Mouse (Mus musculus) heart, embryonic 14.5 days (tissue): Measurements from ENCODE around the gene Nek6. TPM values are rescaled to one million over a fixed set of nuclear protein-coding genes. Genes with fewer than 3 reads are reported as not detected.

Experiments
- ATAC-seq: fragments of 200-750 bp; cut with Nextera tagmentation; 2 replicates; pipeline ENCODE4 v1.8.0; 2017; ENCODE audit warnings: low read depth, moderate TSS enrichment; ENCODE audit not compliant: insufficient number of reproducible peaks, insufficient read depth, low FRiP score
- H3K27ac ChIP-seq, 2 experiments: fragments of 200-500 bp in 1 of 2; fragments of 300-500 bp in 1 of 2; sonication (generic) in 1 of 2; replicated peaks in 1 of 2; 2 replicates each; pipeline ENCODE4 v1.5.1; 2012 to 2014; ENCODE audit warnings: low read depth in 2 of 2, low read length in 2 of 2, control low read depth in 1 of 2, mild to moderate bottlenecking in 1 of 2, mixed read lengths in 1 of 2; ENCODE audit not compliant: control insufficient read depth in 1 of 2, insufficient read depth in 1 of 2
- H3K27me3 ChIP-seq: fragments of 300-500 bp; sonication (generic); 2 replicates; pipeline ENCODE4 v1.6.1; 2014; ENCODE audit warnings: mild to moderate bottlenecking, low read length, control low read depth; ENCODE audit not compliant: control insufficient read depth, insufficient read depth
- H3K36me3 ChIP-seq: fragments of 300-500 bp; sonication (generic); 2 replicates; pipeline ENCODE4 v1.6.1; 2014; ENCODE audit warnings: mild to moderate bottlenecking, control low read depth, low read length, mixed read lengths; ENCODE audit not compliant: control insufficient read depth, insufficient read depth
- H3K4me1 ChIP-seq, 2 experiments: fragments of 200-500 bp in 1 of 2; fragments of 300-500 bp in 1 of 2; sonication (generic) in 1 of 2; 2 replicates each; pipeline ENCODE4 v1.6.1; 2012 to 2014; ENCODE audit warnings: low read length in 2 of 2, control low read depth in 1 of 2, mixed read lengths in 1 of 2; ENCODE audit not compliant: control insufficient read depth in 2 of 2, insufficient read depth in 2 of 2
- H3K4me2 ChIP-seq: fragments of 300-500 bp; sonication (generic); 2 replicates; pipeline ENCODE4 v1.6.1; 2014; ENCODE audit warnings: mild to moderate bottlenecking, low read length
- H3K4me3 ChIP-seq, 2 experiments: fragments of 200-500 bp in 1 of 2; fragments of 300-500 bp in 1 of 2; sonication (generic) in 1 of 2; 2 replicates each; pipeline ENCODE4 v1.5.1; 2012 to 2014; ENCODE audit warnings: low read length in 2 of 2, mild to moderate bottlenecking in 2 of 2, control low read depth in 1 of 2, low read depth in 1 of 2, moderate library complexity in 1 of 2; ENCODE audit not compliant: control insufficient read depth in 1 of 2, insufficient read depth in 1 of 2
- H3K9ac ChIP-seq: fragments of 300-500 bp; sonication (generic); 2 replicates; pipeline ENCODE4 v1.6.1; 2014; ENCODE audit warnings: mild to moderate bottlenecking, low read length
- H3K9me3 ChIP-seq: fragments of 300-500 bp; sonication (generic); 2 replicates; pipeline ENCODE4 v1.6.1; 2016; ENCODE audit warnings: low read length, control low read depth; ENCODE audit not compliant: control insufficient read depth
- WGBS: fragments of 180-500 bp; shearing (Covaris S2); extraction: QIAGEN DNeasy Blood & Tissue Kit; methylation state at CpG from one replicate; pipeline ENCODE4 v1.1.7; 2014; 5-methylcytosine and 5-hydroxymethylcytosine counted together
- polyA plus RNA-seq: library from polyadenylated mRNA; unstranded; fragments of >200 nt; fragmentation: Nextera tagmentation; extraction: Ambion mirVana; gene quantifications from 2 replicates; pipeline ENCODE4 v1.2.1, GENCODE M21; 2014

Gene Nek6
- 57.7 and 69.7 TPM in 2 replicates for polyA plus RNA-seq

DNA sequence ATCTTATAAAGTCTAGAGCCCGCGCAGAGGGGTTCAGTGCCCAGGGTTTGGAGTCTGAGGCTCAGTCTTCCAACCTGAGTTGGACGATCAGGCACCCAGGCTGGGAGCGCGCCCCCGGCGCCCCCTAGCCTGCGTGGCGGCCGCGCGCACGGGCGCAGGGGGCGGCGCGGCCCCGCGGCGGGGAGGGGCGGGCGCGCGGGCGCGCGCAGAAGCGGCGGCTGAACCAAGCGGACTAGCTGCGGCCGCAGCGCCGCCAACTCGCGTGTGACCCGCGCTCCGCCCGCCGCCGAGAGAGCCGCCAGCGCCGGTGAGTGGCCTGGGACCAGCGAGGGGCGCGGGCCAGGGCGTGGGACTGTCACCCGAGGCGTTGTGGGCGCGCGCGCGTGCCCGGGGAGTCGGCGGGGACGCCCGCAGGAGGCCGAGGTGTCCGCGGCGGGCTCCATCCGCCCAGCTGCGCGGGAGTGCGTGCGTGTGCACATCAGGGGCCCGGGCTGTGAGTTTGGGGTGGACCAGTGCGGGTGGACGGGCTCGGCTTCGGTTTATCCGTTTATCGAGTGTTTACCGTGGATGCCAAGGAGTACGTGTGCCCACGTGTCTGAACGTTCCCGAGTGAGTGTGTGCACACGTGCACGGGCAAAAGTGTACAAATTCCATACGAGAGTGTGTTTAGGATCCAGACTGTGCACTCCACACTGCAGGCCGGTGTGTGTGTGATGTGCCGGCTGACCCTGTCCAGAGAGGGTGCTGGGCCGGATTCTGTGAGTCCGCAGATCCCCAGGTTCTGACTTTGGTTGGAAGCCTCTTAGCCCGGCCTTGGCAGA is at the start of gene Nek6:
TSS of gene Nek6 (plus strand) at position 157 of the 821 bp plus-strand sequence.
- ATAC-seq: peak; percentile 57
- peak within 1 kb of the TSS; percentile 94 for H3K9ac ChIP-seq
- peak within 1 kb of the TSS; percentile 80 to 91 for H3K4me3 ChIP-seq
- no peaks in the 10 kb centered on the region for H3K9me3 ChIP-seq
- peak within 1 kb of the TSS; percentile 76 to 90 for H3K27ac ChIP-seq
- no peaks in the 10 kb centered on the region; the same call in 1 of the 2 replicates for H3K27me3 ChIP-seq
- under 1% methylated on average over 77 of the region's 90 CpGs for WGBS
- peak within 1 kb of the TSS; percentile 90 for H3K4me2 ChIP-seq
- H3K4me1 ChIP-seq: peaks cover 18 to 46% of the 10 kb centered on the region in 2 experiments
- peaks cover 6% of the 10 kb centered on the region; the same call in 1 of the 2 replicates for H3K36me3 ChIP-seq

GRCm38 (mm10) chr2:38462323-38462722 is 49.1 kb upstream of the Nek6 start:
- ATAC-seq: no peak
- no peak overlapping the region for H3K4me3 ChIP-seq
- WGBS: 60% methylated on average over 3 of the region's 3 CpGs
- H3K27ac ChIP-seq: no peak overlapping the region
- no peaks in the 10 kb centered on the region for H3K27me3 ChIP-seq
- H3K4me1 ChIP-seq: peaks cover 7 to 18% of the 10 kb centered on the region in 2 experiments
- no peaks in the 10 kb centered on the region for H3K36me3 ChIP-seq
- H3K9ac ChIP-seq: no peak overlapping the region
- H3K9me3 ChIP-seq: no peaks in the 10 kb centered on the region
- H3K4me2 ChIP-seq: no peak overlapping the region

GRCm38 (mm10) chr2:38468845-38469244 is 42.6 kb upstream of the Nek6 start:
- Histone ChIP-seq H3K4me3 (no peak overlapping the region), H3K27ac (no peak overlapping the region), H3K9me3 (no peaks in the 10 kb centered on the region), H3K9ac (no peak overlapping the region), H3K36me3 (no peaks in the 10 kb centered on the region), H3K27me3 (no peaks in the 10 kb centered on the region), H3K4me1 (no peaks in the 10 kb centered on the region), H3K4me2 (no peak overlapping the region)
- WGBS: 77% methylated on average over 4 of the region's 4 CpGs
- ATAC-seq: no peak

GRCm38 (mm10) chr2:38471745-38472144 is 39.7 kb upstream of the Nek6 start:
- Histone ChIP-seq H3K27me3 (no peaks in the 10 kb centered on the region), H3K4me2 (no peak overlapping the region), H3K9ac (no peak overlapping the region), H3K4me1 (no peaks in the 10 kb centered on the region), H3K9me3 (no peaks in the 10 kb centered on the region; the same call in 1 of the 2 replicates), H3K4me3 (no peak overlapping the region), H3K27ac (no peak overlapping the region), H3K36me3 (no peaks in the 10 kb centered on the region)
- ATAC-seq: no peak
- WGBS: 47% methylated on average over 5 of the region's 5 CpGs

- Histone ChIP-seq H3K4me1 (no peaks in the 10 kb centered on the region), H3K36me3 (no peaks in the 10 kb centered on the region), H3K27me3 (no peaks in the 10 kb centered on the region), H3K4me2 (no peak overlapping the region), H3K27ac (no peak overlapping the region), H3K4me3 (no peak overlapping the region), H3K9ac (no peak overlapping the region), H3K9me3 (no peaks in the 10 kb centered on the region; the same call in 1 of the 2 replicates)
- ATAC-seq: no peak
Measured at GRCm38 (mm10) chr2:38472829-38473228, 38.6 kb upstream of the Nek6 start.

- ATAC-seq: no peak
- no peak overlapping the region for H3K4me2 ChIP-seq
- H3K4me3 ChIP-seq: no peak overlapping the region
- H3K9ac ChIP-seq: no peak overlapping the region
- WGBS: 79% methylated on average over 9 of the region's 9 CpGs
- no peaks in the 10 kb centered on the region; the same call in 1 of the 2 replicates for H3K9me3 ChIP-seq
- no peaks in the 10 kb centered on the region for H3K36me3 ChIP-seq
- H3K27me3 ChIP-seq: no peaks in the 10 kb centered on the region
- peaks cover 2% of the 10 kb centered on the region in 2 experiments; a peak in 1 of 4 replicates for H3K4me1 ChIP-seq
- no peak overlapping the region for H3K27ac ChIP-seq
Measured at GRCm38 (mm10) chr2:38476871-38477496, 34.5 kb upstream of the Nek6 start.

DNA sequence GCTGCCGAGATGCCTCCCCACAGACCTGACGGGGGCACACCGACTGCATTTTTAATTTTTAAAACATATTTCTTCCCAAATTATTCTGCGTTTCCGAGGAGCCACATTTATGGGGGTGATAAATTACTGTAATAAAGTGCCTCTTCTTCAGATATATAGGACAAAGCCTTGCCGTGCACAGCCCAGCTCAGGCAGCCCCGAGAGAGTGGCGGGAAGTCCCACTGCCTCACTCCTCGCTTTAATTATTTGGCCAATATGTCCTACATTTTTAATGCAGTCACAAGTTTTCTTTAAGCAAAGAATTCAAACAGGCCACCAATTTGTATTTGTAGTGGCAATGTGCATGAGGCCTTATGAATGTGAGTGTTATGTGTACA is 34.0 kb upstream of the Nek6 start:
- Histone ChIP-seq H3K27me3 (no peaks in the 10 kb centered on the region), H3K27ac (no peak overlapping the region), H3K9me3 (no peaks in the 10 kb centered on the region; the same call in 1 of the 2 replicates), H3K4me3 (no peak overlapping the region), H3K36me3 (no peaks in the 10 kb centered on the region), H3K4me1 (peaks cover 2% of the 10 kb centered on the region in 2 experiments; a peak in 1 of 4 replicates), H3K9ac (no peak overlapping the region), H3K4me2 (no peak overlapping the region)
- 90% methylated on average over 9 of the region's 9 CpGs for WGBS
- ATAC-seq: no peak
